Mouse (Mus musculus) fat pad, adult 2 months (tissue): ENCODE results near the gene Lyzl4.

ENCODE experiments used
- DNase-seq: peaks from one replicate; pipeline ENCODE4 v3.0.0-alpha.2; 2011; ENCODE audit warnings: low read depth, low spot score; ENCODE audit errors: extremely low read depth

The Lyzl4 gene

DNA sequence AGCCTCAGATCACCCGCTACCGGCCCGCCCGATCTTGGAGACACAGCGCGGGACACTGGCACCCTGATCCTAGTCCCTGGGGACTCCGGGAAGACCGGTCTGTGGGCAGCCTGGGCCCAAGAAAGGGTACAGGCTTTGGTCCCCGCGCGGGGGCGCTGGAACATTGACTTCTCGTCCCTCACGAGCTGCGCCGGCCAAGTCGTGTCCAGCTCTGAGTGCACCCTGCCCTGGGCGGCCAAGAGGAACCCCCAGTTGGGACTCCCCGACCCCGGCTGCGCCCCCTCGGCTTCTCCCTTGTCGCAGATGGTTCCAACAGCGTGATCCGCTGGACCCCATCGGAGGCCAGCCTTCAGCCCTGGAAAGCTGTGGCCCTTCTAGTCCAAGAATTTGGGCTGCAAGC, at the start of gene Lyzl4:
TSS of gene Lyzl4 (minus strand) at position 96 of the 400 bp plus-strand sequence.
- no peak for DNase-seq

DNA sequence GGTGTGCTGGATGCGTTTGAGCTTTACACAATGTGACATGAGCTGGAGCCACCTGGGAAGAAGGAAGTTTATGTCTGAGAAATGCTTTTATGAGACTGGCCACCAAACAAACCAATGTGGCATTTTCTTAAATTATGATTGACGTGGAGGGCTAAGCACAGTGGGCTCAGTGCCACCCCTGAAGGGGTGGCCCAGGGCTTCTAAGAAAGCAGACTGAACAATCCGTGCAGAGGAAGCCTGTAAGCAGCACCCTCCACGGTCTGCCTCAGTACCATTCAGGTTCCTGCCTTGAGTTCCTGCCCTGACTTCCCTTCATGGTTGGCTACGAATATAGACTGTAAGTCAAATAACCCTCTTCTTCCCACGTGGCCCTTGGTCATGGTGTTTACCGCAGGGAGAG, 48.8 kb upstream of the Lyzl4 start:
- no peak for DNase-seq

DNA sequence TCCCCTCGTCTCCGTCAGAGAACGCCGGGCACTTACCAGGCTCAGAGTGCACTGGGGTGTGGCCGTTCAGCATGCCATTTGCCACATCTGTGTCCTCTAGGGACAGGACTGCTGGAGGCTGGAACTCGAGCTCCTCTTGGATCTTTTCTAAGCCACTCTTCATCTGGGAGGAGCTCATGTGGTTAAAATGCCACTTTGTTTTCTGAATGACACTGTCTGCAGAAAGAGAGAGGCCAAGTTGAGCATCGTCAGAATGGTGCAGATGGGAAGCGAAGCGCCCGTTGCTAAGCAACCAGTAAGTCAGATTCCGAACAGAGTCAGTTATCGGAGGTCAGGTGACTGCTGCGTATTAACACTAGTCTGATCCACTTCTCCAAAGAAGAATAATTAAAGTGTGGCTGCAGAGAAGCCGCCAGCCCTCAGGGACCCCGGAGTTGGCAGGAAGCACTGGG, 48.3 kb upstream of the Lyzl4 start:
- DNase-seq, result no peak

- no peak for DNase-seq
These were observed 42.8 kb upstream of the Lyzl4 start for GRCm38 (mm10) chr9:121684702-121685101.

DNA sequence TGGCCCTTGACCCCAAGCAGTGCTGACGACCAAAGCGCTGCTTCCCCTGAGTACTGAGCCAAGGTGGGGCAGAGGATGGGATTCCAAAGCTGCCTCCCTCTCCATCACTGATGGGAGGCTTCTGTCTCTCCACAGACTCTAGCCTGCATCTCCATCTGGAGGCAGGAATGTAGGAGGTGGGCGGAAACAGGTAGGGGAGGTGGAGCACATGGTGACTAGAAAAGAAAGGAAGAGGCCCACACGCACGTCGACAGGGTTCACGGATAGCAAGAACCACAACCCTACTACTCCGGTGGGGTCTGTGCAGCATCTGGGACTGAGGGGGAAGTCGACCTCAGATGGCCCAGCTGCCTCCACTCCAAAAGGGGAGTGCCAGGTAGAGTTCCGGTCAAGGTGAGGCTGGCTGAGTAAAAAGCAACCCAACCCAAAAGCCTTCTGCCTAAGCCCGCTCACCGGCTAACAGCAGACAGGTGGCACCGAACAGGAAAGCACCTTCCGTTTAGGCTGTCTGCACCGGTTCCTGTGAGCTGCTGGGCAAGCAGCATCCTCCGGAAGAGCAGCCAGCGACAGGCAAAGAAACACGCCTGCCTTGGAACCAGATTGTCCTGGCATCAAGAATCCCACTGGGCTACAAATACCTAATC, 40.3 kb upstream of the Lyzl4 start:
- no peak for DNase-seq

DNA sequence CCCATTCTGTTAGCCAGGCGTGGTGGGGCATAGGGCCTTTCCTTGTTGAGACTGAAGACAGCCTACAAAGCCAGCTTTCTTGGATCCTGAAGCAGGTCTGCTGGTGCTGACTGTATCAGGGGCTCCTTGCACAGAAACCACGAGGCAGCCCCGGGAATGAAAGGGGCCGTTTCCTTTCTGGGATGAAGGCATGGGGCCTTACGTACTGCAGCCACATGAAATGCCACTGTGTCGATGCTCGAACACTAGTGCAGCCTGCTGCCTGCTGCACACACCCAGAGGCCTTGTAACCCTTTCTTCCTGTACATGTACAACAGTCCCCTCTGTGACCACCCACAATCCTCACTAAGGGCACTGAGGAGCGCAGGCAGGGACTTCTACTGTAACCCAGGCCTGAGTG, 39.3 kb upstream of the Lyzl4 start:
- no peak for DNase-seq

DNA sequence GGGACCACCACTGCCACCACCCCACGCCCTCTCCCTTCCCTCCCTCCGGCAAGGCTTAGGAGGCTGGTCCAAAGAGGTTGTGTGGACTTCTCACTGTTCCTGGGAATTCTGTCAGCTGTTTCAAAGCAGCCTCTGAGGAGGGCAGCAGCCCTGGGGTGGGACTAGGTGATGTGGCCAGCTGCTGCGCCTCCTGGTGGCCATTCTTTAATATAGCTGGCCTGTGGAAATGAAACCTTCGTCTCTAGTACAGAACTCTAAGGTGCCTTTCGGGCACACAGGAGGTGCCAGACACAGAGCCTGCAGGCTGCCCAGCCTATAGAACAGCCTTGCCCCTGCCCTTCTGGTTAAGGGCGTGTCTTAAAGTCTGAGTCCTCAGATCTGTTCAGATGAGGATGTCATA, 37.7 kb upstream of the Lyzl4 start:
- DNase-seq, result no peak

GRCm38 (mm10) chr9:121677476-121677875, 35.6 kb upstream of the Lyzl4 start:
- no peak for DNase-seq

DNA sequence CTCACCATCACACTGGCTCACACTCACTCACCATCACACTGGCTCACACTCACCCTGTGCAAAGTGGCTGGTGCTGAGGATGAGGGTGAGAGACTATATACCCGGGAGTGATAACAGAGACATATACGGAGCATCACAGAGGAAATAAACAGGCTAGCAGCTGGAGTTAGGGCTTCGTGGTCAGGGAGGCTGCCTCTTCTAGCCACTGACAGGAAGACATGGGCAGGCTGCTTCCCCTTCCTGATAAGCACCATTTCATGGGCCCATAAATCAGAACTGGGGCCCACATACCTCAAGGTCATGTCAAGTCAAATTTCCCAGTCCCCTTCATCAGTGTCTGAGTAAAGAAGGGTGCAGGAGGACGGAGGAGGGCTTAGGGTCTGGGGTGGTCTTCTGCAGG, 35.2 kb upstream of the Lyzl4 start:
- no peak for DNase-seq

GRCm38 (mm10) chr9:121675556-121675955, 33.7 kb upstream of the Lyzl4 start:
- no peak for DNase-seq

DNA sequence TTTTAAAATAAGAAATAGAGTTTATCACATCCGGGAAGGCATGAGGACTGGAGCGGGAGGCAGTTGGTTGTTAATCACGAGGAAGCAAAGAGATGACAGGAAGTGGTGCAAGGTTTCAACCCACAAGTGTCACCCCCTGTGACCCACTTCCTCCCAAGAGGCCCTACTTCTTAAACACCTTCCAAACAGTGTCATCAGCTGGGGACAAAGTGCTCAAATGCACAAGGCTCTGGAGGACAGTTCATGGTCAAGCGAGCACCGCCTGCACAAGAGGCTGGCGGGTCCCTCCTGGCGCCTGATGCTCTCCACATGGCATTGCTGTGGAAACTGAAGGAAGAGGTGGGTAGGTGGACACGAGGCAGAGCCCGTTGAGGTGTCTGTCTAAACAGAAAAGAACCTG, 33.1 kb upstream of the Lyzl4 start:
- no peak for DNase-seq

GRCm38 (mm10) chr9:121673716-121674115, 31.8 kb upstream of the Lyzl4 start:
- no peak for DNase-seq

GRCm38 (mm10) chr9:121672311-121672710, 30.4 kb upstream of the Lyzl4 start:
- DNase-seq, result no peak

- no peak for DNase-seq
These were observed 29.4 kb upstream of the Lyzl4 start for GRCm38 (mm10) chr9:121671300-121671699.

GRCm38 (mm10) chr9:121669348-121669791, 27.5 kb upstream of the Lyzl4 start:
- no peak for DNase-seq

- DNase-seq, result no peak
These were observed 25.9 kb upstream of the Lyzl4 start for GRCm38 (mm10) chr9:121667822-121668221.

GRCm38 (mm10) chr9:121666957-121667630, 25.2 kb upstream of the Lyzl4 start:
- DNase-seq, result no peak

GRCm38 (mm10) chr9:121664104-121664503, 22.2 kb upstream of the Lyzl4 start:
- DNase-seq, result no peak

DNA sequence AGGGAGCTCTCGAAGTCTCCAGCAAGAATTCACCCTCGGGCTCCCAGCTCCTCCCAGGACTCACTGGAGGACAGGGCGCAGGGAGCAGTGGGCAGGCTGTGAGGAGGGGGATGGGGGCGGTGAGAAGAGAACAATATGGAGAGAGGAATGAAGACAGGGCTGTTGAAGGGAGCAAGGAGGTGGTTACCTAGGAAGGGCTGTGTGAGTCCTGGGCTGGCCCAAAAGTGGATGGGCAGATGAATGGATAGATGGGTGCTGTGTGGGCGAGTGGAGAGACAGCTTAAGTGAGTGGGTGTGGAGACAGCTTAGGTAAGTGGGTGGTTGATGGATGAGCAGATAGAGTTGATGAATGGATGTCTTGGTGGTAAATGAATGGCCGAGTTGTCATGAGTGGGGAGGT, 21.6 kb upstream of the Lyzl4 start:
- no peak for DNase-seq

GRCm38 (mm10) chr9:121659791-121660190, 17.9 kb upstream of the Lyzl4 start:
- no peak for DNase-seq

- no peak for DNase-seq
These were observed 16.4 kb upstream of the Lyzl4 start for GRCm38 (mm10) chr9:121658248-121658647.

GRCm38 (mm10) chr9:121657143-121657542, 15.2 kb upstream of the Lyzl4 start:
- DNase-seq, result no peak

- DNase-seq, result no peak
These were observed 14.4 kb upstream of the Lyzl4 start for GRCm38 (mm10) chr9:121656322-121656721.
